Mouse (Mus musculus): Measurements from ENCODE around the gene Gm20795. TPM values are rescaled to one million over a fixed set of nuclear protein-coding genes. Genes with fewer than 3 reads are reported as not detected.
"Not testable (repeated sequence)": the region's sequence is repeated elsewhere in the genome, so short reads cannot be mapped to it uniquely, and the experiment has no call there.

Gene Gm20795
- not detected in 2 replicates for polyA plus RNA-seq (2014; fragmentation: Nextera tagmentation; extraction: Ambion mirVana)

DNA sequence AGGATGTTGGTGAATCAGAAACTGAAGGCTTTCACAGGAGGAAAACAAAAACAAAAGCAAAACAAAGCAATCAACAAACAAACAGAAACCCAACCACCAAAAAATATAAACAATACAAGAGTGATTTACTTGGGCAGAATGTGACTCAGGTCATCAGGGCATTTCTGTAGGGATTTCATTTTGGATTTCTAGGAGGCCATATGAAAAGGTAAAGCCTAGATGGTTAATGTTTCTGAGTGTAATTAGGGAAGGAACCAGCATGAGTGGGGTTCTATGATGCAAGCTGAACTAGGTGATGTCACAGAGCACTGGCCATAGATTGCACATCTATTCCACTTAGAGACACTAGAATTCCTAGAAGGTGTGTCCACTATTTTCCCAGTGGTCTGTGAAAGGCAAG, at the start of gene Gm20795:
Gene Gm20795, plus strand, starts transcription at position 301 of the 400 bp plus-strand sequence.
- DNase-seq (ENCODE audit: low spot score); H3K36me3 ChIP-seq (ENCODE audit: control insufficient read depth, insufficient read depth, low read length); H3K9me3 ChIP-seq (ENCODE audit: control insufficient read depth, low read length); H3K9ac ChIP-seq (ENCODE audit: low read depth, low read length); H3K4me1 ChIP-seq (ENCODE audit: control insufficient read depth, insufficient read depth, low read length); H3K4me2 ChIP-seq (ENCODE audit: low read depth, low read length); H3K27me3 ChIP-seq (replicated peaks; ENCODE audit: control insufficient read depth, insufficient read depth, low read length); H3K27ac ChIP-seq (replicated peaks; ENCODE audit: low read depth, low read length); H3K4me3 ChIP-seq (ENCODE audit: low read depth, low read length); ATAC-seq (ENCODE audit: low read depth): not testable (repeated sequence)

DNA sequence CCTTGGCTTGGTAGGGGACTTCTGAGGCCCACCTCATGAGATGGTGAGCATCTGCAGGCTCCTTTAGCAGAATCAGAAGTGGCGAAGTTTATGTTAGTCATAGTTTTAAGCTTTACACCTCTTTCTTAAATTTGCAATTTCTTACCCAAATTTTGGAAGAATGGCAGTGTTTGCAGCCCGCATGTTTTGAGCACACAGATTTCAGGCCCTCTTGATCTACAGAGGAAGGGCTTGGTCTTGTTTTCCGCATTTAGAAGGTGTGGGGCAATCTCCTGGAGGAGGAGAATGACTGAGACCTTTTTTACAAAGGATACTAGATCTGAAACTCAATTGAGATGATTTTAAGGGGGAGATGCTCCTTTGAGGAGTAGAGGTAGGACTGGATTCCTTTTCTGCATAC, 29.0 kb upstream of the Gm20795 start, which contains the start of gene Gm21797:
Gene Gm21797, minus strand, starts transcription at position 101 of the 400 bp plus-strand sequence.
- not testable (repeated sequence) for DNase-seq (ENCODE audit: low spot score); H3K27ac ChIP-seq (replicated peaks; ENCODE audit: low read depth, low read length); H3K4me2 ChIP-seq (ENCODE audit: low read depth, low read length); H3K9ac ChIP-seq (ENCODE audit: low read depth, low read length); H3K9me3 ChIP-seq (ENCODE audit: control insufficient read depth, low read length); H3K4me1 ChIP-seq (ENCODE audit: control insufficient read depth, insufficient read depth, low read length); H3K27me3 ChIP-seq (replicated peaks; ENCODE audit: control insufficient read depth, insufficient read depth, low read length); ATAC-seq (ENCODE audit: low read depth); H3K36me3 ChIP-seq (ENCODE audit: control insufficient read depth, insufficient read depth, low read length); H3K4me3 ChIP-seq (ENCODE audit: low read depth, low read length)
- WGBS, result no CpG with 5 or more reads among the region's 3 CpGs

Other genes with a start within 250 kb of the Gm20795 start
- not detected in 2 replicates for gene Gm21852, start 152.9 kb upstream of the Gm20795 start, polyA plus RNA-seq (2014; fragmentation: Nextera tagmentation; extraction: Ambion mirVana)
- not detected in 2 replicates for gene Gm21797, start 29.1 kb upstream of the Gm20795 start, polyA plus RNA-seq (2014; fragmentation: Nextera tagmentation; extraction: Ambion mirVana)